Mouse (Mus musculus) heart, postnatal 36 days (tissue): ENCODE data around the gene Dicer1. TPM values are rescaled to one million over a fixed set of nuclear protein-coding genes. Genes with fewer than 3 reads are reported as not detected.
A peak's percentile ranks its signal among the peaks of the same experiment; 100 is the strongest.
"Not testable (repeated sequence)": the region's sequence is repeated elsewhere in the genome, so short reads cannot be mapped to it uniquely, and the experiment has no call there.

ENCODE experiments used
- DNase-seq, 2 experiments: peaks; one replicate each; pipeline ENCODE4 v3.0.0; 2021 to 2022
- intact Hi-C: fragments of 180-260 bp; cut with DNase I; formaldehyde crosslinking; loops from one replicate; pipeline ENCODE4 v1.15.1; 2025
- total RNA-seq, 2 experiments: library from RNA; stranded (reverse); gene quantifications; 2 replicates each; pipeline ENCODE4 v1.2.3; 2021

Dicer1 gene
- total RNA-seq, 2 experiments from 2014 or later: 23.9 to 27.8 TPM

GRCm38 (mm10) chr12:104742247-104742646 is 9.5 kb downstream of the Dicer1 start:
- no peak for DNase-seq
- intact Hi-C loops: no loop called here

DNA sequence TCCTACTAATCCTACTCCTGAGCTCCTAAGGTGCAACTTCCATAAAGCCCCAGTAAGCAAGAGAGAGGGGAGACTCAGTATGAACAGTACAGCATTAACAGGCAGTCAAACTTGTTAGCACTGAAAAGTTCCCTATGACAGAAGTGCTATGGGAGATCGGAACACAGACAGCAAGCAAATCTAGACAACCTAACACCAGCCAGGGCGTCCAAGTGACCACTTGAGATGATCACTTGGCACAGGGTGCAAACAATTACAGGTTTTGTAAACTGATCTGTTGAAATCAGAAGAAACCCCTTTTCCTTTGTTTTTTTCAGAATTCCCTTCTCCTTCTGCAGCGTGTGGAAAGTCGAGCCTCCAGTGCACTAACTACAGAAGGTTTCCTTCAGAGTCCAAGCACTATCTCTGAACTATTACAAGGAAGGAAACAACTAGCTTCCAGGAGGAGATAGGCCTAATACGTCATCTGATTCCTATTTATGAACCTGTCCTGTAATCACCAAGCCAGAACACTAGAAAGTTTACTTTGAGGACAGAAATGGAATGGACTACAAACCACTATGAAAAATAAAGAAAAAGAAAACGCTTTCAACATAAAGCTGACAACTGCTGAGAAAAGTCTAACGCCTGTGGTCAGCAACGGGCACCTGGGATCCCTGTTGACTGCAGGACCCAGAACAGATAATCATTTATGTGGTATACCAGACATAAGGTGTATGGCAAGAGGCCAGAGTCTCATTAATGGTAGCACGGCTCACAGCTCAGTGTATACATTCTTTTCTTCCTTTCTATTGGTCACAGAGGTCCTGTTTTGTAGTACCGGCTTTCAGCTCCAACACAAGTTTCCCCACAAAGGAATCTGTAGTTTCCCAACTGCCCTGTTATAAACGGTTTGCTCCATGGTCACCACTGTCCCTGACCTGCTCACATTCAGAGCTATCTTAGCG is 10.6 kb downstream of the Dicer1 start:
- intact Hi-C loops: no loop called here
- DNase-seq: no peak

GRCm38 (mm10) chr12:104738931-104739330 is 12.8 kb downstream of the Dicer1 start:
- intact Hi-C loops: no loop called here
- no peak for DNase-seq

DNA sequence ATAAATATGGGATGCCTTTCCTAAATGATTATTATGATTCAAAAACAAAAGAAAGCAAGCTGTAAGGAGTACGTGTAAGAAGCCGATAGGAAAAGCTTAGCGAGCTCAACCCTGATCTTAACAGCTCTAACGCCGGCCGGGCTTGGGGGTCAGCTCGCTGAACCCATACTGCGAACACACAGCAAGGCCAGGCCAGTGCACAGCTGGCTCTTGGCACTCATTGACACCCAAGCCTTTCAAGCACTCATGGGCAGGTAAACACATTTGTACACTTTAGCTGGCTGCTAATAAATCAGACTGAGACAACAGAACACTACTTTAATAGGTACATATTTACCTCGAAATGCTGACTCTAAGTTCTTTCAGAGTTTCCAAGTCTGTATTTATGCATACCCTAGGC is 13.3 kb downstream of the Dicer1 start:
- intact Hi-C loops: no loop called here

DNA sequence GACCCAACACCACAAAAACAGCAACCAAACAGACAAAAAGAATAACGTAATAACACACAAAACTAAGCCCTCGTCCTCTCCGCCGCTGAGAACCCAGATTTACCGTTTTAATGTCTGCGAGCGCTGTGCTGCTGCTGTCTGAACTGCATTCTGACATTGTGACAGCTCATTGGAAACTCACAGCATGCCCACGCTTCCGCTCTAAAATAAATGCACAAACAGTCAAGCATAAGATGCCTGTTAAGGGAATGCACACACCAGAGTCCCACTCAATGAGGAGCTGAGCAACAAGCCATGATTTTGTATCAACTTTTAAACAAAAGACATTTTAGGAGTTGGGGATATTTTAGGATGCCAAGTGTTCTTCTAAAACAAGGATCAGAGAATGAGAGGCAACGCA is 14.1 kb downstream of the Dicer1 start:
- no peak for DNase-seq
- intact Hi-C loops: no loop called here

More for the DNA sequence above, 13.3 kb downstream of the Dicer1 start:
- DNase-seq: no peak

DNA sequence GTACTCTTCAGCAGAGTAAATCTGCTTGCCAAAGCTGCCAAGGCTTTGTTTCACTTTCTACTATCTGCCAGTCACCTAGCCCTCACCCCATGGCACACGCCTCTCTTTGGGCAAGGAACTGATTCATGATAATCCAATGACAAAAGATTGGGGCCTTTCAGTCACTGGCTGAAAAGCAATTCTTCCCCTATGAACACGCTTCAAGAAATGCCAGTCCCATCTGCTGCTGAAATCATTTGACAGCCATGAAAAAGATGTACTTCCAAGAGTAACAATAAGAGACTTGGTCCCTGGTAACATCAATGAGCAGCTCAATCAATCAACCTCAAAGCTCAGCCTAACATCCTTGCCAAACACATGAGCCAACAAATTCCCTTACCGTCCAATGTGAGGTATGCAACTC is 15.8 kb downstream of the Dicer1 start:
- DNase-seq: no peak
- intact Hi-C loops: no loop called here

DNA sequence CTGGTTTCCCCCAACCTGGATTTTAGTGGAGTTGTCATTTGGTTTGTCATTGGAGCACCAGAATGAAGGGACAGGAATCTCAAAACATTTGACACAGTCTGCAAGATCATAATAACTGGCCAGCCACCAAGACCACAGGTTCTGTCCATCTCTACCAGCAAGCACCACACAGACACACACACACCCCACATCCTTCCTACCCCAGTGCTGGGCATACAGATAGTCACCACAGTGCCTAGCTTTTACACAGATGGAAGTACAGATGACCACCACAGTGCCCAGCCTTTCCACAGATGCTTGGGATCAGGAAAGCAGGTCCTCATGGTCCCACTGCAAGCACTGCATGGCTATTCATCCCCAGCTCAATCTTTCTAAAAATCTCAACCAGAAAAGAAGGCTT is 18.6 kb downstream of the Dicer1 start:
- intact Hi-C loops: no loop called here
- no peak for DNase-seq

DNA sequence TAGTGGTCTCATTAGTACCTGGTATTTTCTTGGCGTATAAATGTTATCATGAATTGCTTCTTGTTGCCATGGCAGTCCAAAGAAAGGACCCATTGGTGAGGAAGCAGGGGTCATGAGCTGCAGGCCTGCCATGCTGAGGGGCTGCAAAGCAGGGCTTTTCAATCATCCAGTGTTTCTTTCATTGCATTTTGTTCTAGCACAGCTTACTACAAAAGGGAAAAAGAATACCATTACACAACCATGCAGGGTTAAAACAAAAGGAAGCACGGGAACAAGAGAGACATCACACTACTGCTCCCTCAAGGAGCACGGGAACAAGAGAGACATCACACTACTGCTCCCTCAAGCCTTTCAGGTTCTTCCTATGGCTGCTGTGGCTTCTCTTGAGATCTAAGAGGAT is 20.0 kb downstream of the Dicer1 start:
- DNase-seq: no peak
- intact Hi-C loops: no loop called here

DNA sequence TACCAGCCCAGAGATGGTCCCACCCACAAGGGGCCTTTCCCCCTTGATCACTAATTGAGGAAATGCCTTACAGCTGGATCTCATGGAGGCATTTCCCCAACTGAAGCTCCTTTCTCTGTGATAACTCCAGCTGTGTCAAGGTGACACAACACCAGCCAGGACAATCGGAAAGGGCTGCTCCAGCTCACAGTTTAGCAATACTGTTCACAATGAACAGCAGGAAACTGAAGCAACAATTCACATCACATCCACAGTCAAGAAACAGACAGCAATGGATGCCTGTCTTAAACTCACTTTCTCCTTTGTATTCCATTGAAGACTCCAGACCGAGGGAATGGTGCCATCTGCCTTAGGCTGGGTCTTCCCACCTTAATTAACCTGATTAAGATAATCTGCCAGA is 25.3 kb downstream of the Dicer1 start:
- DNase-seq, intact Hi-C loops: not testable (repeated sequence)

DNA sequence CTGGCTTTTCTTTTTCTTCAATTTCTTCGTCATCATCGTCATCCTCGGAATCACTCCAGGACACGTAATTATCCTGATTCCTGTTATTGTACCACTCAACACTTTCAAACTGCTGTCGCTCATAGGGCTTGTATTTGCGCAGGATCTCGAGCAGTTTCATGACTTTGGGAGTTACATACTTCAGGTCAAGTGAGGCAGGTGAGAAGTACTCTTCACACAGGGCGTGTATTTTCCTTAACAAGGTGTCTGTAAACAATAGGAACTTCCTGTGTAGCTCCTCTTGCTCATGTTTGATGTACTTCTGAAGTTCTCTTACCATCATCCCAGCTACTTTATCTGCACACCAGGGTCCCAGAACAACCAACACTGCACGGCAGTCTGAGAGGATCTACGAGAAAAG is 29.7 kb downstream of the Dicer1 start:
- intact Hi-C loops: no loop called here
- no peak for DNase-seq

DNA sequence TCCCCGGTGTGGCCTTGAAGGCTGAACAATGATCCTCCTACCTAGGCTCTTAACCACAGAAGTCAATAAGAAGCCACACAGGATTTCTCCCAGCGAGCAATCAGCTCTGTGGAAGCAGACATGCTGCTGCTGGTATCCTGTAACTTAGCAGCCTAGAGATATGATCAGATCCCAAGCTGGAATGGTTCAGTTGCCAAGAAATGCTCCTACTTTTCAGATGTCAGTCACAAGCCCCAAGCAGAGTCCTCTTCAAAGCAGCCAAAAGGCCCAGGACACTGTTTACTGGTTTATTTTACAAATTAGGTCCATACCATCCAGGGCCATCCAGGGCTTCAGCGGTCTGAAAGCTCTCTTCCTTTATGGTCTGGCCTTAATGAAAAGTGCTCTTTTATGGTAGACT is 30.7 kb downstream of the Dicer1 start:
- no peak for DNase-seq
- intact Hi-C loops: no loop called here

DNA sequence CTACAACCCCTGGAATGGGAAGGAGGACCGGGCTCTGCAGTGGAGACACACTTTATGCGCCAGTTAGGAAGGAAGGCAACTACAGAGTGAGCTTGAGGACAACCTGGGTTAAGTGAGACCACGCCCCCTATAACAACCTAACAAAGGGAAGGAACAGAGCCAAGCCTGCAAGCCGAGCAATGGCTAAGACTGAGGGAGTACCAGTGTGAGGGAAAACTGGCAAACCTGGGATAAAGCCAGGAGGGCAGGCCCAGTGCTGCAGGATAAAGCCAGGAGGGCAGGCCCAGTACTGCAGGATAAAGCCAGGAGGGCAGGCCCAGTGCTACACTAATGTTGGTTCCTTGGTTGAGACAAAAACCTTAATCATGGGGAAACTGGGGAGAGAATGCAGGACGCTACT is 32.8 kb downstream of the Dicer1 start:
- no peak for DNase-seq
- intact Hi-C loops: loop anchor here (5.0 kb wide), 1 partner anchor 218 kb away; no protein-coding TSS in a partner anchor

DNA sequence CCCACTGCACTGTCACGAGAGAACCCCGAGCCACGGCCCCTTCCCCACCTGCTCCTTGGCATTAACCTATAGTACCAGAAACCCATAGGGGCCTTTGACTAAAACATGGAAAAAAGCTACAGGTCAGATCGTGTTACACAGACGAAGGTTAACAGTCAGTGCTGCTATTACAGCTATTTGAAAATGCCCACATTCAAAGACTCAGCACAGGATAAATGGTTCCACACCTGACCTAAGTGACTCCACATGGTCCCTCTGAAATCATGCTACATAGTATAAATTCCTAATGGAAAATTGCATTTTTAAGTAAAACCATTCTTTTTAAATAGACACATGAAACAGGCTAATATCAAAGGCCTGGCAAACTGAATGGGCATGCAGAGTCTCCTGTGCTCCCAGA is 35.3 kb downstream of the Dicer1 start:
- DNase-seq: no peak
- intact Hi-C loops: loop anchor here (5.0 kb wide), 1 partner anchor 221 kb away; no protein-coding TSS in a partner anchor

DNA sequence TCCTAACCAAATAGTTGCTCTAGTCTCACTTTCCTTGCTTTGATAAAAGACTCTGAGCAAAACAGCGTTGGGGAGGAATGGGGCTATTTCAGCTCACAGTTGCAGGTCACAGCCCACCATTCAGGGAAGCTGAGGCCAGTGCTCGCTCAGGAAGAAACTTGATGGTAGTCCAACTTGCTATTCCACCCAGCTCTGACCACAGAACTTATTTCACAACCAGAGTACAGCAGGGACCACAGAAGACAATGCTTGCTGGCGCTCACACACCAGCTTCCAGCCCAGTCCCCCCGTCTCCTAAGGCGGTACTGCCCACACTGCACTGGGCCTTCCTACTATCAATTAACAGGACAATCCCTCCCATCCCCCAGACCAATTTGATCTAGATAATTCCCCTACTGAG is 36.3 kb downstream of the Dicer1 start:
- intact Hi-C loops: loop anchor here (5.0 kb wide), 1 partner anchor 222 kb away; no protein-coding TSS in a partner anchor
- no peak for DNase-seq

DNA sequence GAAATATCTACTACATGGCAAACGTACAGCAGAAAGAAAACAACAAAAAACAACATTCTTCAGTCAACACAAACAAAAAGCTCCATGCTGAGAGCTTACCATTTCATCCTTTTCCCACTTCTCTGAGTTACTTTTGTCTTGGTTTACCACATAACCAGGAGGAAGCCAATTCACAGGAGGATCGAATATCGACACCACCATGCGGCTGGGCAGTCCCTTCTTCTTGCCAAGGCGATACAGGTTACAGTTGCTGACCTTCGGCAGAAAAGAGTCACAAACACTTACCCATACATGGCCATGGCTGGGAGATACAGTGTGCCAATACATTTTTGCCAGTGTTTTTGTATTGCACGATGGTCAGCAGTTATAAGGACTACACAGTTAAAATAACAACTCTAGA is 51.5 kb downstream of the Dicer1 start:
- no peak for DNase-seq
- intact Hi-C loops: no loop called here

GRCm38 (mm10) chr12:104699753-104700152 is 52.0 kb downstream of the Dicer1 start:
- intact Hi-C loops: loop anchor here (1.0 to 5.0 kb wide), 2 partner anchors 238 to 259 kb away; no protein-coding TSS in a partner anchor
- peak; percentile 54 to 67 for DNase-seq

GRCm38 (mm10) chr12:104695514-104695913 is 56.2 kb downstream of the Dicer1 start:
- intact Hi-C loops: loop anchor here (5.0 kb wide), 1 partner anchor 242 kb away; no protein-coding TSS in a partner anchor
- DNase-seq: no peak

DNA sequence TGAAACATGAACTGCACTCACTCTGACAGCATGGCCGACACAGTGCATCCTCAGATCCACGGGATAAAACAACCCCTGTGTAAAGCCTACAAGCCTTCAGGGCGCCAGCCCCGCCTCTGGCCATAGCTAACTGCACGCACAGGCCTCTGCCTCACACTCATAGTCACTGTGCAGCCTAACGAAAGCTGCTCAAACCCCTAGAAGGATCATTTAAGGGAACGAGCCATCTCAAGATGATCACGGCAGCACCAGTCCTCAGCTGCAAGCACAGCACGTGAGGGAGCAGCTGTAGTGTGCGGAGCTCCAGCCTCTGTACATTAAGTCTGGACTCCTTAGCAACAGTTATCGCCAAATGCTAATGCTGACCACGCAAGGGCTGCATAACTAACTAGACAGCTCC is 58.9 kb downstream of the Dicer1 start:
- DNase-seq: no peak
- intact Hi-C loops: no loop called here

GRCm38 (mm10) chr12:104690412-104690811 is 61.3 kb downstream of the Dicer1 start:
- no peak for DNase-seq
- intact Hi-C loops: no loop called here

GRCm38 (mm10) chr12:104688870-104689269 is 62.9 kb downstream of the Dicer1 start:
- DNase-seq: no peak
- intact Hi-C loops: no loop called here

- intact Hi-C loops: no loop called here
- DNase-seq: no peak
Observed at GRCm38 (mm10) chr12:104684411-104684931, 67.3 kb downstream of the Dicer1 start.

- intact Hi-C loops: no loop called here
- no peak for DNase-seq
Observed at GRCm38 (mm10) chr12:104679819-104680132, 72.0 kb downstream of the Dicer1 start.
